Comparison of ENCODE assay signal across 22 mouse cellular contexts in genomic region chr7:100693199-100693598, GRCm38 (mm10).
"Had no signal": no experiment of that assay in that cellular context is flagged by ENCODE, and none has a peak within 500 bp of the region (broad histone marks: within the 10 kb centered on the region; RNA-seq: fewer than 3 reads in every experiment).

No protein-coding gene starts in this region.

- H3K9ac ChIP-seq: kidney, embryonic 15.5 days; limb, embryonic 13.5 days; liver, embryonic 13.5 days; midbrain, embryonic 15.5 days; neural tube, embryonic 13.5 days; stomach, embryonic 15.5 days had no signal

- ATAC-seq: intestine, postnatal 0 days; midbrain, embryonic 15.5 days had no signal

- H3K27ac ChIP-seq: kidney, embryonic 15.5 days; layer of hippocampus, adult 2 months; limb, embryonic 10.5 days; limb, embryonic 13.5 days; liver, embryonic 13.5 days; midbrain, embryonic 10.5 days; midbrain, embryonic 15.5 days; neural tube, embryonic 13.5 days; stomach, embryonic 15.5 days had no signal

- DNase-seq: kidney, adult 8-10 months; kidney, postnatal 14 days; kidney, postnatal 4 days; layer of hippocampus, adult 9-11 months; liver; liver, embryonic 13.5 days; lung, adult 2 months; retina, postnatal 1 day; right cerebral cortex, postnatal 25 days; spleen, adult 18-20 months; thymus, adult 18-20 months; thymus, postnatal 36 days had no signal

- H3K36me3 ChIP-seq: kidney, embryonic 15.5 days; limb, embryonic 10.5 days; limb, embryonic 13.5 days; liver, embryonic 13.5 days; midbrain, embryonic 10.5 days; midbrain, embryonic 15.5 days; neural tube, embryonic 13.5 days; stomach, embryonic 15.5 days had no signal

- H3K4me2 ChIP-seq: kidney, embryonic 15.5 days; limb, embryonic 13.5 days; liver, embryonic 13.5 days; midbrain, embryonic 15.5 days; neural tube, embryonic 13.5 days; stomach, embryonic 15.5 days had no signal

- H3K4me1 ChIP-seq: kidney, embryonic 15.5 days; limb, embryonic 13.5 days; midbrain, embryonic 10.5 days; midbrain, embryonic 15.5 days; neural tube, embryonic 13.5 days; stomach, embryonic 15.5 days had no signal

- H3K27me3 ChIP-seq: kidney, embryonic 15.5 days; limb, embryonic 13.5 days; liver, embryonic 13.5 days; midbrain, embryonic 15.5 days; neural tube, embryonic 13.5 days; stomach, embryonic 15.5 days had no signal

- H3K4me3 ChIP-seq: kidney, embryonic 15.5 days; layer of hippocampus, adult 2 months; limb, embryonic 10.5 days; limb, embryonic 13.5 days; liver, embryonic 13.5 days; megakaryocyte, embryonic 14.5 days; midbrain, embryonic 10.5 days; midbrain, embryonic 15.5 days; neural tube, embryonic 13.5 days; stomach, embryonic 15.5 days had no signal

- H3K9me3 ChIP-seq: kidney, embryonic 15.5 days; limb, embryonic 10.5 days; limb, embryonic 13.5 days; liver, embryonic 13.5 days; megakaryocyte, embryonic 14.5 days; midbrain, embryonic 10.5 days; midbrain, embryonic 15.5 days; neural tube, embryonic 13.5 days; stomach, embryonic 15.5 days had no signal
